Mouse (Mus musculus): Measurements from ENCODE around the gene Tshz2. TPM values are rescaled to one million over a fixed set of nuclear protein-coding genes. Genes with fewer than 3 reads are reported as not detected.

The Tshz2 gene
- polyA plus RNA-seq, 1 experiment from 2014 or later, result 9.0 TPM

DNA sequence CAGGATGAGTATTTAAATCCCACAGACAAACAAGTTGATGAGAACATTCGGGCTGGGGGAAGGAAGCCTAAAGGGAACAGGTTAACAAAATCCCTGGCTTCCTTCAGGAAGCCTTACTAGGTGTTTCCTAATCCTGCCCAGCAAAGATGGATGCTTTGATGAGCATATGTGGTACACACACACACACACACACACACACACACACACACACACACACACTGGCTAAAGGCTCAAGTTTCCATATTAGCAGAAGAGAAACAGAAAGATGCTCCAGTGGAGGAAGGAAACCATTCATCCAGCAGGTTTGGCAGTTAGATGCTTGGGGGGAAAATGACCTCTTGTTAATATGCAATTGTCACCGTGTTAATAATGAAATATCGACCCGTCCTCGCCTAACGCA lies 89.5 kb downstream of the Tshz2 start:
- H3K27me3 ChIP-seq, result no peaks in the 10 kb centered on the region
- H3K9me3 ChIP-seq, result no peaks in the 10 kb centered on the region
- H3K27ac ChIP-seq (replicated peaks), result peak overlapping the region; percentile 4; the same call in 1 of the 2 replicates
- 81% methylated on average over 6 of the region's 6 CpGs for WGBS
- peaks cover 29% of the 10 kb centered on the region for H3K4me1 ChIP-seq
- no peaks in the 10 kb centered on the region for H3K36me3 ChIP-seq
- no peak overlapping the region for H3K9ac ChIP-seq (replicated peaks)
- H3K4me3 ChIP-seq, result no peak overlapping the region
- ATAC-seq (replicated peaks), result no peak
- no peak overlapping the region for H3K4me2 ChIP-seq (replicated peaks)

DNA sequence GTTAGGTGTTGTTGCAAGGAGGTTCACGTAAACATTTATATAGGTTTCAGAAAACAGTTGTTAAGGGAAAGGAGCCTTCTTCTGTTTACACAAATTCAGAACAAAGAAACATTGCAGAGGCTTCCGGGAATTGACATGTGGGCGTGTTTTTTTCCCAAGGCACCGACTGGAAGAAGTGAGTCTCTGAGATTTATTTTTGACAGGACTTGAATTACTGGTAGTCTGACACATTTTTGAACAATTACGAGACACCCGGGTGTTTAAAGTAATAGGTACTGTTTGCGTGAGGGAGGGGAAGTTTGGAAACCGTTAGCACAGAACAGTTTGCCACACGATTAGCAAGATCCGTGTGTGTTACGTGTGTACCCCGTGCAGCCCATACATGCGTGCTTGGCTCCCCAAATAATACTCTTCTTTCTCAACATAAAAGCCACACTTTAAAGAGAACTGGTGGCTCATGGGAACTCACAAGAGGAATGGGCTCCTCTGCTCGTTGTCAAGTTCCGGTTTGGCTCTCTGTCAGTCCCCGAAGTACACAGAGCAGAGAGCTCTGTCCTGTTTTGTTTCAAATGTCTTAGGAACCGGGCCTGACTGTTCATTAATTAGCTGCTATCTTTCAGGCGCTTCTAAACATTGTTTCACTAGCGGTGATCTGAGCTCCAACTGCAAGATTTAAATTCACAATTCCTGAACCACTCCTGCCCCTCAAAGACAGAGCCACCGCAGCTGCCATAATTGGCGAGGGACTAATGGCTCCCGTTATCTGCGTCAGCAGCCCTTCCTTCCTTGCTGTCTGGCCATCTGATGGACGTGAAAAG lies 91.0 kb downstream of the Tshz2 start:
- no peaks in the 10 kb centered on the region for H3K36me3 ChIP-seq
- no peaks in the 10 kb centered on the region for H3K9me3 ChIP-seq
- peaks cover 29% of the 10 kb centered on the region for H3K4me1 ChIP-seq
- H3K9ac ChIP-seq (replicated peaks), result no peak overlapping the region
- peak; percentile 55; the same call in 1 of the 2 replicates for ATAC-seq (replicated peaks)
- no peak overlapping the region for H3K4me3 ChIP-seq
- H3K4me2 ChIP-seq (replicated peaks), result 0 out of 2 replicates have a peak overlapping the region, but pooled peaks have one; percentile 4
- peak overlapping the region; percentile 60 for H3K27ac ChIP-seq (replicated peaks)
- WGBS, result 31% methylated on average over 24 of the region's 24 CpGs
- H3K27me3 ChIP-seq, result no peaks in the 10 kb centered on the region

- no peaks in the 10 kb centered on the region for H3K9me3 ChIP-seq
- 62% methylated on average over 16 of the region's 16 CpGs for WGBS
Measured at GRCm38 (mm10) chr2:169728651-169729280, 96.0 kb downstream of the Tshz2 start.

DNA sequence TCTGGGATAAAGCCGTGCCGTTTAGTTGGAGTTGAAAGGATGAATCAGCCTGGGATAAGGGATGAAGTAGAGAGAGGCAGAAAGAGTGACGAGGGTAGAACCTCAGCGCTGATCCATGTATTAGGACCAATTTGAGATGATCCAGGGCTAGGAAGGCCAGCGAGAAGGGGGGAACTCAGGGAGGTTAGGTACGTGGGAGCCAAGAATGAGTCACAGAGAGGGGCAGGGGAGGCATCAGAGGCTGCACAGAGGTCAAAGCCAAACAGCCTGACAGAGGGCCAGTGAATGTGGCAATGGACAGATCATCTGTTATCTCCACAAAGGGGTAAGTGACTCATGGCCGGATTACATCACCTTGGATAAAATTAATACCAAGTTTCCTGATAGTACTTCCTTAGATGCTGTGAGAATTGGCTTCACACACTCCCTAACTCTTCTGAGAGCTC lies 97.8 kb downstream of the Tshz2 start:
- WGBS, result 83% methylated on average over 7 of the region's 7 CpGs
- H3K27me3 ChIP-seq, result no peaks in the 10 kb centered on the region
- ATAC-seq (replicated peaks), result no peak
- no peak overlapping the region for H3K4me3 ChIP-seq
- no peaks in the 10 kb centered on the region for H3K9me3 ChIP-seq
- H3K9ac ChIP-seq (replicated peaks), result no peak overlapping the region
- H3K36me3 ChIP-seq, result no peaks in the 10 kb centered on the region
- peaks cover 7% of the 10 kb centered on the region for H3K4me1 ChIP-seq
- no peak overlapping the region for H3K4me2 ChIP-seq (replicated peaks)
- H3K27ac ChIP-seq (replicated peaks), result no peak overlapping the region

More at GRCm38 (mm10) chr2:169728651-169729280, 96.0 kb downstream of the Tshz2 start:
- no peak overlapping the region for H3K4me2 ChIP-seq (replicated peaks)
- no peaks in the 10 kb centered on the region for H3K27me3 ChIP-seq
- no peak overlapping the region for H3K27ac ChIP-seq (replicated peaks)
- H3K36me3 ChIP-seq, result no peaks in the 10 kb centered on the region
- H3K4me1 ChIP-seq, result peaks cover 10% of the 10 kb centered on the region
- ATAC-seq (replicated peaks), result no peak
- H3K4me3 ChIP-seq, result no peak overlapping the region
- H3K9ac ChIP-seq (replicated peaks), result no peak overlapping the region

GRCm38 (mm10) chr2:169734053-169734452 lies 101.2 kb downstream of the Tshz2 start:
- no peak for ATAC-seq (replicated peaks)
- H3K9me3 ChIP-seq, result no peaks in the 10 kb centered on the region
- no peak overlapping the region for H3K4me2 ChIP-seq (replicated peaks)
- H3K27ac ChIP-seq (replicated peaks), result no peak overlapping the region
- peaks cover 7% of the 10 kb centered on the region for H3K4me1 ChIP-seq
- no peaks in the 10 kb centered on the region for H3K36me3 ChIP-seq
- no peak overlapping the region for H3K9ac ChIP-seq (replicated peaks)
- 45% methylated on average over 7 of the region's 7 CpGs for WGBS
- H3K27me3 ChIP-seq, result no peaks in the 10 kb centered on the region
- H3K4me3 ChIP-seq, result no peak overlapping the region

DNA sequence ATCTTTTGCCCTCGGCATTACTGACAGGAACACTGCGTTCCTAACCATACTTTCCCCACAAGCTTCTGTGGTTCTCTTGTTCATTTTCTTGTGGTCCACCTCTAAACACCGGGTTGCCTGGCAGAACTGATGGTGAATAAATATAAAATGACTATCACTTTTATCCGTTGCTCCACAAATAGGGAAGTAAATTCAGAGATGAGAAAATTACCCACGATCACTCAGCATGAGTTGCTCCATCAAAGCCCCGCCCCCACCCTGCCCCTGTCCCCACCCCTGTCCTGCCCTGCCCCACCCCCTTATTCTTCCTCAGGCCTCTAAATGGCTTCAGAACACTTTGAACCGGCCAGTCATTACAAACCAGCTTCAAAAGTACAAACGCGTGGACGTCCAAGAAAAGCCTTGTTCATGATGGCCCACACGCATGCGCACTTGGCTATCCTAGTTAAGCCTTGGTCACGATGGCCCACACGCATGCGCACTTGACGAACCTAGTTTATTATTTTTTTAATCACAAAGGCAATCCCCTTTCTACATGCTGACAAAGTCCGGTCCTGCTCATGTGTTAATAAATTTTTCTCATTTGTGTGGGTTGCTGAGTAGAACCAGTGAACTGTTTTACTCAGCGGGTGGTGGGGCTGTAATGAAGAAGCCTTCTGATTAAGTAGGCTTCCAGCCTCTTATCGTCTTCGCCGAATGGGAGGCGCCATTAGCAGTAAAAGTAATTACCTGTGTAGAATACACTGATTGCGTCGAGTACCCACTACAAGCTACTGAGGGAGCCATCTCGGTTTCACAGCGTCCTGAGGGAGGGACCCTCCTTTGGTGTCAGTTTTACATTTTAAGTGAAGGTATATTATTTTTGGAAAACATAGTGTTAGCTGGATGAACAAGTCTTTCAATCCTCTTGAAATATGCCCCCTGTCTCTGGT lies 102.9 kb downstream of the Tshz2 start:
- peaks cover 7% of the 10 kb centered on the region for H3K4me1 ChIP-seq
- WGBS, result 70% methylated on average over 26 of the region's 26 CpGs
- H3K4me2 ChIP-seq (replicated peaks), result no peak overlapping the region
- no peaks in the 10 kb centered on the region for H3K27me3 ChIP-seq
- H3K27ac ChIP-seq (replicated peaks), result no peak overlapping the region
- no peak for ATAC-seq (replicated peaks)
- no peaks in the 10 kb centered on the region for H3K9me3 ChIP-seq
- no peak overlapping the region for H3K9ac ChIP-seq (replicated peaks)
- H3K36me3 ChIP-seq, result no peaks in the 10 kb centered on the region
- no peak overlapping the region for H3K4me3 ChIP-seq

DNA sequence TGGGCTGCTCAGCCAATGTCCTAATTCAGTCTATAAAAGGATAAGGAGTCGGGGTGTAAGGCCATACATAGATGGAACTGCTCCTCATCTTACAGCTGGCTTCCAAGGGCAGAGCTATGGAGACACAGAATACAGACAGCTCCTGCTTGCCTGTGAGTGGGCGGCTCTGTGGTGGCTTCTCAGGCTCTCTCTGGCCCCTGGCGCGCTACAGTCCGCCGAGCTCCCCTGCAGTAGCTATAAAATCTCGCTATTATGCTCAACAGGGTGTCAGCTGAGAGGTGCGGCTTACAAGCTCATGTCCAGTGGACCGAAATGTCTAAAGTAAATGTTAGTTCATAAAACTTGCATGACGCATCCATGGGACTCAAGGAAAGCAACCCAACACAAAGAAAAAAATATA lies 108.2 kb downstream of the Tshz2 start:
- Histone ChIP-seq H3K9me3 (no peaks in the 10 kb centered on the region), H3K4me1 (peaks cover 11% of the 10 kb centered on the region; the same call in 1 of the 2 replicates), H3K4me2 (replicated peaks) (no peak overlapping the region), H3K4me3 (no peak overlapping the region), H3K9ac (replicated peaks) (no peak overlapping the region), H3K27ac (replicated peaks) (no peak overlapping the region), H3K36me3 (no peaks in the 10 kb centered on the region), H3K27me3 (no peaks in the 10 kb centered on the region)
- 90% methylated on average over 10 of the region's 10 CpGs for WGBS
- no peak for ATAC-seq (replicated peaks)

DNA sequence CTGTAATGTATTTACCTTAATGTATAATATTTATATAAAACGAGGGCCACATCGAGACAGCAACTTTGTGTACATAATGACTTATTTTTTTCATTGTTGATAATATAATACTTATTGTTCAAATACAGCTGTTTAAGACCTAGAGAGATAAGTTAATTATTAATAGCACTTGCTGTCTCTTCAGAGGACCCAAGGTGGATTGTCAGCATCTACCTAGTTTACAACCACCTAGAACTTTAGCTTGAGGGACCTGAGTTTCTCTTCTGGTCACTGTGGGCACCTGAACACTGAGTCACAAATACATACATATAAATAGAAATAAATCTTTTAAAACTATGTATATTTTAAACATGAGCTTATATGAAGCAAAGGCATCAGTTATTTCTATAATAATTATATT lies 110.0 kb downstream of the Tshz2 start:
- ATAC-seq (replicated peaks), result no peak
- Histone ChIP-seq H3K36me3 (no peaks in the 10 kb centered on the region), H3K9me3 (no peaks in the 10 kb centered on the region), H3K27ac (replicated peaks) (no peak overlapping the region), H3K4me1 (peaks cover 11% of the 10 kb centered on the region; the same call in 1 of the 2 replicates), H3K27me3 (no peaks in the 10 kb centered on the region), H3K4me3 (no peak overlapping the region), H3K4me2 (replicated peaks) (no peak overlapping the region), H3K9ac (replicated peaks) (no peak overlapping the region)
- 88% methylated on average over 2 of the region's 2 CpGs for WGBS

DNA sequence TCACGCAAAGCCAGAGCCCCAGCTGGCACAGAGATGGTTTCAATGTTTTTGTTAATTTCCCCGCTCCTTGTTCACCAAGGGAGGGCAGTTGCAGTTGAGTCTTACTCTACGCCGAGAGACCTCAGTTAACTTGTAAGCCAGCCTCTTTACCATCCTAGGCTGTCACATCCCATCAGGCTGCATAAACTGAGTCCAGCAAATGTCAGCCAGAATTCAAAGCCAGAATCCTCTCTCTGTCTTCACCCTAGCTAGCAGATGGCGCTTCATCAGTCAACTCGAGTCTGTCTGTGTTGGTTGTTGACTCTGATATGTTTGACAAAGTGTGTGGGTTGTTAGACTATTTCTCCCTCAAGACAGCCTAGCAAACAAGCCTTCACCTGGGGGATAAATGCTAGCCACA lies 110.5 kb downstream of the Tshz2 start:
- Histone ChIP-seq H3K9ac (replicated peaks) (no peak overlapping the region), H3K36me3 (no peaks in the 10 kb centered on the region), H3K27me3 (no peaks in the 10 kb centered on the region), H3K4me2 (replicated peaks) (no peak overlapping the region), H3K27ac (replicated peaks) (no peak overlapping the region), H3K4me3 (no peak overlapping the region), H3K4me1 (peaks cover 11% of the 10 kb centered on the region; the same call in 1 of the 2 replicates), H3K9me3 (no peaks in the 10 kb centered on the region)
- 72% methylated on average over 6 of the region's 6 CpGs for WGBS
- ATAC-seq (replicated peaks), result no peak; the same call in 1 of the 2 replicates

GRCm38 (mm10) chr2:169743910-169744309 lies 111.1 kb downstream of the Tshz2 start:
- ATAC-seq (replicated peaks), result no peak
- Histone ChIP-seq H3K9me3 (no peaks in the 10 kb centered on the region), H3K4me2 (replicated peaks) (no peak overlapping the region), H3K27me3 (no peaks in the 10 kb centered on the region), H3K9ac (replicated peaks) (no peak overlapping the region), H3K36me3 (no peaks in the 10 kb centered on the region), H3K4me1 (peaks cover 11% of the 10 kb centered on the region; the same call in 1 of the 2 replicates), H3K27ac (replicated peaks) (no peak overlapping the region), H3K4me3 (no peak overlapping the region)
- WGBS, result 86% methylated on average over 4 of the region's 4 CpGs

- Histone ChIP-seq H3K9me3 (no peaks in the 10 kb centered on the region), H3K4me3 (no peak overlapping the region), H3K4me2 (replicated peaks) (no peak overlapping the region), H3K27me3 (no peaks in the 10 kb centered on the region), H3K4me1 (peaks cover 24% of the 10 kb centered on the region), H3K9ac (replicated peaks) (no peak overlapping the region), H3K27ac (replicated peaks) (no peak overlapping the region), H3K36me3 (no peaks in the 10 kb centered on the region)
- WGBS, result 89% methylated on average over 7 of the region's 7 CpGs
- no peak for ATAC-seq (replicated peaks)
Measured at GRCm38 (mm10) chr2:169747114-169747642, 114.4 kb downstream of the Tshz2 start.

Data from forebrain, embryonic 15.5 days (tissue).